Mouse (Mus musculus) lung, adult 2 months (tissue): ENCODE measurements around the gene Scrt2.

ENCODE experiments used
- CTCF ChIP-seq: fragments of 200-500 bp; IDR thresholded peaks from 2 replicates; pipeline ENCODE4 v1.5.1; 2011; ENCODE audit warnings: mild to moderate bottlenecking, low read length, control low read depth; ENCODE audit not compliant: insufficient read depth
- POLR2A ChIP-seq: fragments of 200-500 bp; IDR thresholded peaks from 2 replicates; pipeline ENCODE4 v1.6.1; 2011; ENCODE audit warnings: low read depth, mild to moderate bottlenecking, control low read depth, low read length, borderline replicate concordance; ENCODE audit errors: extremely low read depth

- TF ChIP-seq POLR2A (no peak), CTCF (no peak)
Measured at GRCm38 (mm10) chr2:152074521-152074920, 6.8 kb upstream of the Scrt2 start.
